Mouse (Mus musculus): ENCODE results near the gene Ankrd54. TPM values are rescaled to one million over a fixed set of nuclear protein-coding genes. Genes with fewer than 3 reads are reported as not detected.
"Not testable (repeated sequence)": the region's sequence is repeated elsewhere in the genome, so short reads cannot be mapped to it uniquely, and the experiment has no call there.

Ankrd54 gene
- total RNA-seq, 2 experiments from 2014 or later: 2.7 to 4.3 TPM

DNA sequence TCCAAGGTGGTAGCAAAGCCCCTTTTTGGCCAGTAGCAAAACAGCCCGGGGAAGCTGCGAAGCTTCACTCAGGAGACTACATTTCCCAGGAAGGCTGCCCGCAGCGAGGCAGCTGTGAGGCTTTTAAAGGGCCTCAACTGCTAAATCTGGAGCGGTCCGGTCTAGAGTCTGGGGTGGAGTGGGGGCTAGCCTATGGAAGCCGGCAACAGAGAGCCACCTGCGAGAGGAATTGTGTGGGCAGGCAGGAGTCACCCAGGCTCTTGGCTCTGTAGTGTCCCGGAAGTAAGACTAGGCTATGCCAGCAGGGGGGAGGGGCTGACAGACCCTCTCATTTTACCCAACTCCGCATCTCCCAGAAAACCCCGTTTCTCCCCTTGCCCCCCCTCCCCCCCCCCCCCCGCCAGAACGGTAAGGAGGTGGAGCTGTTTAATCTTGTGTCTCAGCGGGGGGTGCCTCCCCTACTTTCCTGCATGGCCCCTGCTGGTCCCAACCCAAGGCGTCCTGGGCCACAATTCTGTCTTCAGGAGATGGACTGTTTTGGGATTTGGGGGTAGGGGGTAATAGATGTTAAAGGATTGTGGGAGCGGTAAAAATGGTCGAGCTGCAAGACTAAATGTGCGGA lies 36.9 kb downstream of the Ankrd54 start:
- no peak for DNase-seq
- intact Hi-C loops (cut with DNase I): no loop called here

- intact Hi-C loops (cut with DNase I): no loop called here
- no peak for DNase-seq
Measured at GRCm38 (mm10) chr15:79023366-79023765, 39.3 kb downstream of the Ankrd54 start.

GRCm38 (mm10) chr15:79022671-79023230 lies 39.9 kb downstream of the Ankrd54 start:
- no peak for DNase-seq
- intact Hi-C loops (cut with DNase I): no loop called here

DNA sequence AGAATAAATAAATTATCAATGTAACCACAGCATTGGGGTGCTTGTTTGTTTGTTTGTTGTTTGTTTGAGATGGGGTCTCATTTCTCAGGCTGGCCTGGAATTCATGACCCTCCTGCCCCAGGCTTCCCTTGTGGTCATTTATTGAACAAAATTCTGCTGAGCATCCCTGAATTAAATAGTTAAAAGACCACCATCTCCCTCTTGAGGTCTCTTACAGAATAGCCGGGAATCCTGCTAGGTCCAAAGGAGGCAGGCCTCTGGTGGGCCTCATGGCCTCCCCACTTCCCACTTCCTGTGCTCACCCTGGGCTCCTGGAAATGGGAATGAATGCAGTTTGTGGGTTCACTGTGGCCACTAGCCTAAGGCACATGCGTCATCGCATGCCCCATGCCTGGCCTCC lies 43.8 kb downstream of the Ankrd54 start:
- DNase-seq: no peak
- intact Hi-C loops (cut with DNase I): no loop called here

DNA sequence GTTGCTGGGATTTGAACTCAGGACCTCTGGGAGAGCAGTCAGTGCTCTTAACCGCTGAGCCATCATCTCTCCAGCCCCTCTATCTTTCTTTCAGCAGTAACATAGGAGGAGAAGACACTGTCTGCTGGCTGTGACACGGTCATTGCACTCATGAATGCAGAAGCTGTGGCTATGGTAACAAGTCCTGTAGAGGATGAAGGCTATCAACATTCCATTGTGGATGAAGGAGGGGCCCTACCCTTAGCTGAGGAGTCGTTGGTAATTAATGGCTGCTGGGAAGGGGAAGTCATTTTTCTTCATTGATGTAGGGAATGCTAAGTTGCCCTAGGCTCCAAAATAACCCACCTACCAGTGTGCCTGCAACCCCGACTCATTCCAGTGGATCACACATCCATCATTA lies 44.5 kb downstream of the Ankrd54 start:
- intact Hi-C loops (cut with DNase I): no loop called here
- DNase-seq: no peak

GRCm38 (mm10) chr15:79013382-79013781 lies 49.3 kb downstream of the Ankrd54 start:
- intact Hi-C loops (cut with DNase I): no loop called here
- DNase-seq: no peak

GRCm38 (mm10) chr15:79011550-79011949 lies 51.1 kb downstream of the Ankrd54 start:
- DNase-seq: no peak
- intact Hi-C loops (cut with DNase I): no loop called here

- intact Hi-C loops (cut with DNase I): no loop called here
- DNase-seq: no peak
Measured at GRCm38 (mm10) chr15:79009734-79010133, 53.0 kb downstream of the Ankrd54 start.

GRCm38 (mm10) chr15:79007836-79008235 lies 54.9 kb downstream of the Ankrd54 start:
- intact Hi-C loops (cut with DNase I); DNase-seq: not testable (repeated sequence)

GRCm38 (mm10) chr15:79007059-79007458 lies 55.6 kb downstream of the Ankrd54 start:
- intact Hi-C loops (cut with DNase I): no loop called here
- no peak for DNase-seq

DNA sequence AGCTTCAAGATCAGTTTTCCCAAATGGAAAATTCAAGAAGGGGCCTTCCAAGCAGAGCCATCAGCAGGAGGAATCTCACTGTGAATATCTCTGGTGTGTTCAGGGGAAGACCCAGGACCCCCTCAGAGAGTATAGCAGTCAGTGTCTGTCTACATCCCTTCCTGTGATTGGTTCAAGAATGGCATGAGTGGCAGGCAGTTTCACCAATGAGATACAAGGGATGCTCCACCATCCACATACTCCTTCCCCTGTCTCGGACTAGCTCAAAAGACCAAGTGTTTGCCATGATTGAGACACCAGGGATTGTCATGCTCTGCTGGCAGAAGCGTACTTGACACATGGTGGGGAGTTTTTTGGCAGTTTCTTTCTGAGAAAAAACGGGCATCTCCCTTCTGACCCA lies 56.1 kb downstream of the Ankrd54 start:
- intact Hi-C loops (cut with DNase I): no loop called here
- DNase-seq: no peak

DNA sequence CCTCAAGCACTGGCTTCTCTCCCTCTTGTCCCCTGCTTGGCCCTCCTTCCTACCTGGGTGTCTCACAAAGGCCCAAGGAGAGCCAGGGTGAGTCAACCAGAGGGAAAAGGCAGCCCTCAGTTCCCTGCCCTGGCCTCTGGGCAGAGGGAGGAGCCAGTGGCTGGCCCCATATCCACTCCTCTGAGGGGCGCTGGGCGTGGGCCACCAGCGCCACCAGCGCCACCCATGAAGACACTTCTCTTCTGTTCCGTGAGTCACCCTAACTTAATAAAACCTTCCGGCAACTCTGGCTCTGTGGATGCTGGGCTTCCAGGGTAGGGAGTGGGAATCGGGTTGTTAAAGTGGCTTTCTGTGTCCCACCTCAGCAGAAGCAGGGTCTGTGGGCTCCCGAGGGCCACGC lies 57.1 kb downstream of the Ankrd54 start:
- DNase-seq: no peak
- intact Hi-C loops (cut with DNase I): no loop called here

Other genes with a start within 250 kb of the Ankrd54 start
- 10 to 100 TPM in 1 of 2 experiments, 1 to 10 TPM in 1; 9.4 to 10.7 TPM for gene Cdc42ep1, start 220.3 kb downstream of the Ankrd54 start, total RNA-seq (2021)
- not detected for gene Lgals2, start 207.4 kb downstream of the Ankrd54 start, total RNA-seq (2021)
- 10 to 100 TPM; 34.1 to 34.9 TPM for gene Gga1, start 185.7 kb downstream of the Ankrd54 start, total RNA-seq (2021)
- not detected for gene Gm49510, start 163.2 kb downstream of the Ankrd54 start, total RNA-seq (2021)
- gene Sh3bp1, start 163.1 kb downstream of the Ankrd54 start, total RNA-seq (2021): 1 to 10 TPM; 2.0 to 2.1 TPM
- gene Pdxp, start 149.0 kb downstream of the Ankrd54 start, total RNA-seq (2021): 1 to 10 TPM; 1.9 to 2.0 TPM
- 100 to 1,000 TPM; 188 to 289 TPM for gene Lgals1, start 136.2 kb downstream of the Ankrd54 start, total RNA-seq (2021)
- 10 to 100 TPM; 22.1 to 22.6 TPM for gene Nol12, start 128.0 kb downstream of the Ankrd54 start, total RNA-seq (2021)
- gene Triobp, start 115.2 kb downstream of the Ankrd54 start, total RNA-seq (2021): 10 to 100 TPM; 35.6 to 42.3 TPM
- 10 to 100 TPM; 71.1 to 87.4 TPM for gene H1f0, start 34.4 kb downstream of the Ankrd54 start, total RNA-seq (2021)
- not detected for gene Galr3, start 21.0 kb downstream of the Ankrd54 start, total RNA-seq (2021)
- gene Eif3l, start 12.3 kb upstream of the Ankrd54 start, total RNA-seq (2021): 10 to 100 TPM; 46.6 to 52.6 TPM
- 10 to 100 TPM; 11.8 to 13.5 TPM for gene Micall1, start 46.0 kb upstream of the Ankrd54 start, total RNA-seq (2021)
- 10 to 100 TPM; 65.9 to 67.1 TPM for gene Polr2f, start 78.1 kb upstream of the Ankrd54 start, total RNA-seq (2021)
- gene 1700088E04Rik, start 78.4 kb upstream of the Ankrd54 start, total RNA-seq (2021): 1 to 10 TPM in 1 of 2 experiments, under 1 TPM in 1; 0.66 to 1.2 TPM
- 1 to 10 TPM in 1 of 2 experiments, under 1 TPM in 1; 0.97 to 1.8 TPM for gene Sox10, start 102.3 kb upstream of the Ankrd54 start, total RNA-seq (2021)
- gene Pick1, start 166.3 kb upstream of the Ankrd54 start, total RNA-seq (2021): 10 to 100 TPM; 26.9 to 30.9 TPM
- under 1 TPM in 1 of 2 experiments, not detected in 1; 0.46 TPM for gene Gm49486, start 166.5 kb upstream of the Ankrd54 start, total RNA-seq (2021)
- under 1 TPM in 1 of 2 experiments, not detected in 1; 0.18 TPM for gene Slc16a8, start 191.9 kb upstream of the Ankrd54 start, total RNA-seq (2021)
- 1 to 10 TPM; 1.0 to 1.5 TPM for gene Baiap2l2, start 222.6 kb upstream of the Ankrd54 start, total RNA-seq (2021)

All from gastrocnemius, postnatal 36 days (tissue).